Mouse (Mus musculus): Measurements from ENCODE around the gene Sox4. TPM values are rescaled to one million over a fixed set of nuclear protein-coding genes. Genes with fewer than 3 reads are reported as not detected.

Gene Sox4
- total RNA-seq, 1 experiment from 2014 or later, result 5.7 TPM

DNA sequence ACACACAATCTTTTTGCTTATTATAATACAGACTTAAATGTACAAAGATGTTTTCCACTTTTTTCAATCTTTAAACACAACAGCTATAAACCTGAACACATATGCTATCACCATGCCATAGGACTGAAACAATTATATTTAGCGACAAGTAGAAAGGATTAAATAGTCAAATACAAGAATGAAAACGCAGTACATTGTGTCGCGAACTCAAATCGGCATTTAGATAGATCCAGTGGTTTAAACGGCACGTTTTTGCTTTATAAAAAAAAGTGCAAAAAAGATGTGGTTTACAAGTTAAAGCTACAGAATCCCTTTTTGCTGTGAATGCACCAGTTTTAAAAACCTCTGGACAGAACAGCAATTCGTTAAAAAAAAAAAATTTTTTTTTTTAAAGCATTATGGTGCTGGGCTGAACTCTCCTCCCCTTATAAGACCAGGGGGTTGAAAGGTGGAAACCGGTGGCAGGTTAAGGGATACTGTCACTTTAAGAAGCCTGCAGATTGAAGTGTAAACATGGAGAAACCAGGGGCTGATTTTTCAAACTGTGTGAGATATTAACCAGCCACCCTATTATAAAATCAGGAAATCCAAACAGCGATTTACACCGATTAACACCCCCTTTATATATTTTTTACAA lies 4.1 kb downstream of the Sox4 start:
- no peak for ATAC-seq (ENCODE audit: extremely low read depth, insufficient number of reproducible peaks, low FRiP score, poor library complexity, severe bottlenecking)

DNA sequence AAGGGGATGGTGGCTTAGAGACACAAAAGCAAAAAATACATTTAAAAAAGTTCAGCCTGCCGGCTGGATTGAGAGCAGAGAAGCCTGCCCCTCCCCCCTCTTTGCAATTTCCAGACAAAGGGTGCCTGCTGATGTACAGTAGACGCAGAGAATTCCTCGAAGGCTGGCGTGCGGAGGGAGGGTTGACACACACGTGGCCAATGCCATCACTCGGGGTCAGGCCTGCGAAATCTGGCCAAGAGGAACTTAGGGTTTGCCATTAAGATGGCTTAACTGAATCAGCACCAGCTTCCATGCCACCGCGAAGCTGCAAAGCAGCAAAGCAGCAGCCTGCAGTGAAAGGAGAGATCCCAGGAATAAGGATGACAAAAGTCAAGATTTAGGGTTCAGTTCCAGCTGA lies 5.0 kb downstream of the Sox4 start:
- no peak for ATAC-seq (ENCODE audit: extremely low read depth, insufficient number of reproducible peaks, low FRiP score, poor library complexity, severe bottlenecking)

- no peak for ATAC-seq (ENCODE audit: extremely low read depth, insufficient number of reproducible peaks, low FRiP score, poor library complexity, severe bottlenecking)
These were observed 5.6 kb downstream of the Sox4 start for GRCm38 (mm10) chr13:28947740-28948441.

DNA sequence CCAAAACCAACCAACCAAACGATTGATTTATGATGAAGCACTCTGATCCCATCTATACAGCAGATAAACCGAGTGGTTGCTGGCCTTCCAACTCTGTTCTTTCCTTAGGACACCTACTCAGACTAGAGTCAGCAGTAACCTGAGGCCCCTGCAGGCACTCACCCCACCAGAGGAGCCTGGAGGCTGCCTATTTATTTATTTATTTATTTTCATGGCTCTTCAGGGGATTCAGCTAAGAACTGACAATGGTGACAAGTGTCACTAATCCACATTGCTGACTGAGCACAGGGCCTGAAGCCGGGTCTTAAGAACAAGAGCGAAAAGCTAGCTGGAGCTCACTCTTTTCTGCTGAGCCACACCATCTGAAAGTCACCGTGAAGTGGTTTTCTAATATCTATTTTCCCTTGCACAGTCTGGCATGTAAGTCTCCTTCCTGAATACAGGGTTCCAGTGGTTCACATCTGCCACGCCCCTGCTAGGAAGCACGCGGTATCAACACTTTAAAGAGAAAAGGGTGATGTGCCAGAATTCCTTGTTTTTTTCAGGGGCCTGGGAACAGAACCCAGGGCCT lies 6.9 kb downstream of the Sox4 start:
- no peak for ATAC-seq (ENCODE audit: extremely low read depth, insufficient number of reproducible peaks, low FRiP score, poor library complexity, severe bottlenecking)

DNA sequence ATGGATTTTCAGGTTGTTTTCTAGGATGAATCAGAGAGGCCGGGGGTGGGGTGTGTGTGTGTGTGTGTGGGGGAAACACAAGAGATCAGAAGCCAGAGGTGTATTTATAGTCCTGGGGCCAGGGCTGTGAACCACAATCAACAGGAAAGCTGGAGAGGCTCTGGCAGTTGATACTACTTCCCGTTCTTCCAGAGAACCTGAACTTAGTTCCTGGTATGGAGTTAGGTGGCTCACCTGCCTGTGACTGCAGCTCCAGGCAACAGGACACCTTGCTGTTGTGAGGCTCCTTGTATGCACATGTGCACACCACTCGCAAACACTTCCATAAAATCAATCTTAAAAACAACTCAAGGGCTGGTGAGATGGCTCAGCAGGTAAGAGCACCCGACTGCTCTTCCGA lies 7.8 kb downstream of the Sox4 start:
- no peak for ATAC-seq (ENCODE audit: extremely low read depth, insufficient number of reproducible peaks, low FRiP score, poor library complexity, severe bottlenecking)

DNA sequence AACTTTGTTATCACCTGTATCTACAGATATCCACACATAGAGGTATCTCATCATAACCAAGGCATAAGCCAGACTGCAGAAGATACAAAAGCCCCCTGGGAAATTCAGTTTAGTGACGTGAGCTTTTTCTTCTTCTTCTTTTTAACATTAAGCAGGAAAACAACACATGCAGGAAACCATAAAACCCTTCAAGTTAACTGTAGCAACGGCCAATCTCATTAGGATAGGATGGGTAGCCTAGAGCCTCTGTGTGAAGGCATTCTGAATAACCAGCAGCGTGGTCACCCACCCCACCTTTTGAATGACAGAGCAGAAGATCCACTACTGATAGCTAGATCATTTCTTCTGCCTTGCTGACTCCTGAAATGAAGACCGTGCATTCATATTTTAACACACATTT lies 10.6 kb downstream of the Sox4 start:
- ATAC-seq (ENCODE audit: extremely low read depth, insufficient number of reproducible peaks, low FRiP score, poor library complexity, severe bottlenecking), result no peak

- no peak for ATAC-seq (ENCODE audit: extremely low read depth, insufficient number of reproducible peaks, low FRiP score, poor library complexity, severe bottlenecking)
These were observed 11.4 kb downstream of the Sox4 start for GRCm38 (mm10) chr13:28941983-28942630.

- ATAC-seq (ENCODE audit: extremely low read depth, insufficient number of reproducible peaks, low FRiP score, poor library complexity, severe bottlenecking), result no peak
These were observed 20.1 kb downstream of the Sox4 start for GRCm38 (mm10) chr13:28933375-28933774.

- ATAC-seq (ENCODE audit: extremely low read depth, insufficient number of reproducible peaks, low FRiP score, poor library complexity, severe bottlenecking), result no peak
These were observed 21.7 kb downstream of the Sox4 start for GRCm38 (mm10) chr13:28931776-28932175.

DNA sequence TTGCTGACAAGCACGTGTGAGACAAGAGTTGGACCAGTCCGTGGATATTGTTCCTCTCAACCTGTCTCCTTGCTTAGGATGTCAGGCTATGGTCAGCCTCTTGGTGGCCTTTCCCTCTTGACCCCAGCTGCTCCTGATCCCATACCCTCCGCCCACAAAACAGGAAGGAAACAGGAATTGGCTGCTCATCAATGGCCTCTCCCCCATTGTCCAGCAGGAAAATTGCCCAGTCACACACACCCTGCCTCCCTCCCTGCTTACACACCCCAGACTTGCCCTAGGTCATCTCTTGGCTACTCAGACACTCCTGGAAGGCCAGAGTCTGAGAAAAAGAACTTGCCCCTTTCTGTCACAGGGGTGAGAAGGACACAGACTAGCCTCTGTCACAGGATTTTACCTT lies 22.2 kb downstream of the Sox4 start:
- no peak for ATAC-seq (ENCODE audit: extremely low read depth, insufficient number of reproducible peaks, low FRiP score, poor library complexity, severe bottlenecking)

- no peak for ATAC-seq (ENCODE audit: extremely low read depth, insufficient number of reproducible peaks, low FRiP score, poor library complexity, severe bottlenecking)
These were observed 23.1 kb downstream of the Sox4 start for GRCm38 (mm10) chr13:28930364-28930763.

DNA sequence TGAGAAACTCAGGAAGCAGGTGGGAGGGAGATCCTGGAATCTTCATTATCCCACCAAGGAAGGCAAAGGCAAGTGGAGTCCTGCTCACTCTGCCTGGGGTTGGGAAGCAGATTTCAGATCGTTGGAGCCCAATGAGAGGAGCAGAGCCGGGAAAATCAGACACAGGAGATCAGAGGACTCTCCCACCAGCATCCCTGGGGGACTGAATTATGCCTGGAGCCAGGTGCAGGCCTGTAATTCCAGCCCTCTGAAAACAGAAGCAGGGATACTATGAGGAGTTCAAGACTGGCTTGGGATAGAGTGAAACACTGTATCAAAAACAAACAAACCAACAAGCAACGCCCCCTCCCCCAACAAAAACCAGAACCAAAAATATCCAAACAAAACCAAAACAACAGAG lies 23.6 kb downstream of the Sox4 start:
- no peak for ATAC-seq (ENCODE audit: extremely low read depth, insufficient number of reproducible peaks, low FRiP score, poor library complexity, severe bottlenecking)

DNA sequence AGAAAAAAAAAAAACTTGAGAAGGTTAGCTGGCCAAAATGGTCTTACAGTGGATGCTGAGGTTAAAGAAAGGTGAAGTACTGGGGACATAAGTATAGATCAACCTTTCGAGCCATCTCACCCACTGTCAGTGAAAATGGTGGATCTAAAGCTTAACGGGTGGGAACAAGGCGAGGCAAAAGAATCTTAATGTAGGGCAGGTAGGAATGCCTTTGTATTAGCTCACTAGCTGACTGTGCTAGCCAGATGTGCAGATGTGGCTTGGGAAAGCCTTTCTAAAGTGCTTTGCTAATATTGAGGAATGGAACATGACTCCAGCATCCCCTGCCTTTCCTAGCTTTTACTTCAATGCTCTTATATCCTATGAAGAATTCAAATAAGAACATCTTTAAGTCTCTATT lies 30.4 kb downstream of the Sox4 start:
- no peak for ATAC-seq (ENCODE audit: extremely low read depth, insufficient number of reproducible peaks, low FRiP score, poor library complexity, severe bottlenecking)

- ATAC-seq (ENCODE audit: extremely low read depth, insufficient number of reproducible peaks, low FRiP score, poor library complexity, severe bottlenecking), result no peak
These were observed 35.9 kb downstream of the Sox4 start for GRCm38 (mm10) chr13:28917379-28918250.

DNA sequence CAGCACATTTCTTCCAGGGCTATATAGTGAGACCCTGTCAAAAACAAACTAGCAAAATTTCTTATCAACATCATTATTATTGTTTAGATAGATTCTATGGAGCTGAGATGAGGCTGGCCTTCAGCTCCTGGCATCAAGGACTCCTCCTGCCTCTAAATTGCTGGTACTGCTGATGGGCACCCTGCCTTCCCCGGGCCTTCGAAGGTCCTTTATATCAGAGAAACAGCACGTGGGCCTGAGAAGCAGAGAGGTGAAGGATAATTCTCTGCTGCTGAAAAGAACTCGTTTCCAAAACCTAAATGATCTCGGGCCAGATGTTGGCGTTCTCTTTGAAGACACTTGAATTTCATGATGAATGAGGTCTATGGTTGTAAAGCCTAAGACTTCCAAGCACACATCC lies 39.9 kb downstream of the Sox4 start:
- ATAC-seq (ENCODE audit: extremely low read depth, insufficient number of reproducible peaks, low FRiP score, poor library complexity, severe bottlenecking), result no peak

GRCm38 (mm10) chr13:28906981-28907380 lies 46.5 kb downstream of the Sox4 start:
- ATAC-seq (ENCODE audit: extremely low read depth, insufficient number of reproducible peaks, low FRiP score, poor library complexity, severe bottlenecking), result no peak
